Mouse (Mus musculus) neural tube, embryonic 15.5 days (tissue): Measurements from ENCODE around the gene Mettl11b. TPM values are rescaled to one million over a fixed set of nuclear protein-coding genes. Genes with fewer than 3 reads are reported as not detected.

ENCODE experiments used
- ATAC-seq: fragments of 200-750 bp; cut with Nextera tagmentation; 2 replicates; pipeline ENCODE4 v1.8.0; 2017; ENCODE audit warnings: mild to moderate bottlenecking, moderate TSS enrichment, moderate library complexity; ENCODE audit not compliant: low FRiP score
- H3K27ac ChIP-seq: fragments of 300-500 bp; sonication (generic); replicated peaks from 2 replicates; pipeline ENCODE4 v1.5.1; 2015; ENCODE audit warnings: mild to moderate bottlenecking, inconsistent platforms
- H3K27me3 ChIP-seq: fragments of 300-500 bp; sonication (generic); replicated peaks from 2 replicates; pipeline ENCODE4 v1.6.1; 2015; ENCODE audit warnings: inconsistent platforms
- H3K36me3 ChIP-seq: fragments of 300-500 bp; sonication (generic); 2 replicates; pipeline ENCODE4 v1.6.1; 2015; ENCODE audit warnings: inconsistent platforms
- H3K4me1 ChIP-seq: fragments of 300-500 bp; sonication (generic); 2 replicates; pipeline ENCODE4 v1.6.1; 2015; ENCODE audit warnings: inconsistent platforms
- H3K4me2 ChIP-seq: fragments of 300-500 bp; sonication (generic); 2 replicates; pipeline ENCODE4 v1.6.1; 2015; ENCODE audit warnings: inconsistent platforms, mild to moderate bottlenecking, moderate library complexity
- H3K4me3 ChIP-seq: fragments of 300-500 bp; sonication (generic); replicated peaks from 2 replicates; pipeline ENCODE4 v1.5.1; 2015; ENCODE audit warnings: mild to moderate bottlenecking, inconsistent platforms
- H3K9ac ChIP-seq: fragments of 300-500 bp; sonication (generic); replicated peaks from 2 replicates; pipeline ENCODE4 v1.6.1; 2015; ENCODE audit warnings: mild to moderate bottlenecking, inconsistent platforms
- H3K9me3 ChIP-seq: fragments of 300-500 bp; sonication (generic); replicated peaks from 2 replicates; pipeline ENCODE4 v1.6.1; 2016; ENCODE audit warnings: inconsistent platforms
- WGBS: fragments of 180-500 bp; shearing (Covaris S2); methylation state at CpG from one replicate; pipeline ENCODE4 v1.1.7; 2015; ENCODE audit warnings: mixed read lengths; 5-methylcytosine and 5-hydroxymethylcytosine counted together
- polyA plus RNA-seq: library from polyadenylated mRNA; unstranded; fragments of >200 nt; fragmentation: Nextera tagmentation; extraction: Ambion mirVana; gene quantifications from 2 replicates; pipeline ENCODE4 v1.2.1, GENCODE M21; 2015

Gene Mettl11b
- polyA plus RNA-seq, 1 experiment from 2014 or later: 0.12 TPM

GRCm38 (mm10) chr1:163682935-163683430 is 42.0 kb downstream of the Mettl11b start:
- Histone ChIP-seq H3K9me3 (no peaks in the 10 kb centered on the region), H3K27me3 (no peaks in the 10 kb centered on the region), H3K4me1 (no peaks in the 10 kb centered on the region), H3K9ac (no peak overlapping the region), H3K36me3 (no peaks in the 10 kb centered on the region), H3K4me2 (no peak overlapping the region), H3K4me3 (no peak overlapping the region), H3K27ac (no peak overlapping the region)
- WGBS: 53% methylated on average over 2 of the region's 2 CpGs
- ATAC-seq: no peak

- Histone ChIP-seq H3K27me3 (no peaks in the 10 kb centered on the region), H3K9ac (no peak overlapping the region), H3K4me2 (no peak overlapping the region), H3K27ac (no peak overlapping the region), H3K9me3 (no peaks in the 10 kb centered on the region), H3K4me1 (no peaks in the 10 kb centered on the region), H3K4me3 (no peak overlapping the region), H3K36me3 (no peaks in the 10 kb centered on the region)
- ATAC-seq: no peak
- WGBS: 45% methylated on average over 3 of the region's 3 CpGs
These were observed 42.9 kb downstream of the Mettl11b start for GRCm38 (mm10) chr1:163682127-163682526.

GRCm38 (mm10) chr1:163672866-163673265 is 52.2 kb downstream of the Mettl11b start:
- Histone ChIP-seq H3K4me3 (no peak overlapping the region), H3K9me3 (no peaks in the 10 kb centered on the region), H3K27ac (no peak overlapping the region), H3K4me2 (no peak overlapping the region), H3K4me1 (no peaks in the 10 kb centered on the region), H3K27me3 (no peaks in the 10 kb centered on the region), H3K36me3 (no peaks in the 10 kb centered on the region), H3K9ac (no peak overlapping the region)
- WGBS: 97% methylated on average over 3 of the region's 3 CpGs
- ATAC-seq: no peak

GRCm38 (mm10) chr1:163671326-163671725 is 53.7 kb downstream of the Mettl11b start:
- H3K27me3 ChIP-seq: no peaks in the 10 kb centered on the region
- H3K27ac ChIP-seq: no peak overlapping the region
- no peak overlapping the region for H3K9ac ChIP-seq
- H3K4me3 ChIP-seq: no peak overlapping the region
- no peak for ATAC-seq
- no peaks in the 10 kb centered on the region for H3K9me3 ChIP-seq
- 85% methylated on average over 4 of the region's 4 CpGs for WGBS
- no peaks in the 10 kb centered on the region for H3K4me1 ChIP-seq
- no peaks in the 10 kb centered on the region for H3K36me3 ChIP-seq
- H3K4me2 ChIP-seq: no peak overlapping the region

- Histone ChIP-seq H3K4me1 (no peaks in the 10 kb centered on the region), H3K4me2 (no peak overlapping the region), H3K9ac (no peak overlapping the region), H3K27ac (no peak overlapping the region), H3K4me3 (no peak overlapping the region), H3K36me3 (no peaks in the 10 kb centered on the region), H3K27me3 (no peaks in the 10 kb centered on the region), H3K9me3 (no peaks in the 10 kb centered on the region)
- 10% methylated on average over 4 of the region's 4 CpGs for WGBS
- ATAC-seq: no peak
These were observed 54.3 kb downstream of the Mettl11b start for GRCm38 (mm10) chr1:163670702-163671101.

GRCm38 (mm10) chr1:163669936-163670335 is 55.1 kb downstream of the Mettl11b start:
- Histone ChIP-seq H3K9ac (no peak overlapping the region), H3K9me3 (no peaks in the 10 kb centered on the region), H3K36me3 (no peaks in the 10 kb centered on the region), H3K4me2 (no peak overlapping the region), H3K4me3 (no peak overlapping the region), H3K4me1 (no peaks in the 10 kb centered on the region), H3K27ac (no peak overlapping the region), H3K27me3 (no peaks in the 10 kb centered on the region)
- ATAC-seq: no peak
- 73% methylated on average over 4 of the region's 4 CpGs for WGBS

GRCm38 (mm10) chr1:163662416-163662815 is 62.6 kb downstream of the Mettl11b start:
- 79% methylated on average over 1 of the region's 1 CpGs for WGBS
- Histone ChIP-seq H3K9me3 (no peaks in the 10 kb centered on the region), H3K27me3 (no peaks in the 10 kb centered on the region), H3K9ac (no peak overlapping the region), H3K27ac (no peak overlapping the region), H3K36me3 (no peaks in the 10 kb centered on the region), H3K4me2 (no peak overlapping the region), H3K4me1 (peaks cover 7% of the 10 kb centered on the region), H3K4me3 (no peak overlapping the region)
- ATAC-seq: no peak

GRCm38 (mm10) chr1:163658535-163658928 is 66.5 kb downstream of the Mettl11b start:
- H3K9me3 ChIP-seq: no peaks in the 10 kb centered on the region
- no peak overlapping the region for H3K27ac ChIP-seq
- no peak overlapping the region for H3K9ac ChIP-seq
- H3K4me1 ChIP-seq: peaks cover 7% of the 10 kb centered on the region
- H3K36me3 ChIP-seq: no peaks in the 10 kb centered on the region
- no peak; the same call in 1 of the 2 replicates for ATAC-seq
- no peak overlapping the region for H3K4me2 ChIP-seq
- H3K4me3 ChIP-seq: no peak overlapping the region
- H3K27me3 ChIP-seq: no peaks in the 10 kb centered on the region

GRCm38 (mm10) chr1:163657766-163658534 is 67.1 kb downstream of the Mettl11b start:
- no peaks in the 10 kb centered on the region for H3K9me3 ChIP-seq
- no peaks in the 10 kb centered on the region for H3K27me3 ChIP-seq
- no peaks in the 10 kb centered on the region for H3K36me3 ChIP-seq
- H3K27ac ChIP-seq: no peak overlapping the region
- 47% methylated on average over 7 of the region's 7 CpGs for WGBS
- ATAC-seq: peak; percentile 59; the same call in 1 of the 2 replicates
- no peak overlapping the region for H3K9ac ChIP-seq
- no peak overlapping the region for H3K4me2 ChIP-seq
- H3K4me1 ChIP-seq: peaks cover 7% of the 10 kb centered on the region
- no peak overlapping the region for H3K4me3 ChIP-seq

- Histone ChIP-seq H3K4me3 (no peak overlapping the region), H3K9me3 (no peaks in the 10 kb centered on the region), H3K36me3 (no peaks in the 10 kb centered on the region), H3K4me1 (peaks cover 7% of the 10 kb centered on the region), H3K9ac (no peak overlapping the region), H3K27ac (no peak overlapping the region), H3K4me2 (no peak overlapping the region), H3K27me3 (no peaks in the 10 kb centered on the region)
- ATAC-seq: no peak
- WGBS: 73% methylated on average over 2 of the region's 2 CpGs
These were observed 68.0 kb downstream of the Mettl11b start for GRCm38 (mm10) chr1:163657056-163657455.

GRCm38 (mm10) chr1:163656432-163656831 is 68.6 kb downstream of the Mettl11b start:
- 93% methylated on average over 5 of the region's 5 CpGs for WGBS

More at GRCm38 (mm10) chr1:163656432-163656831, 68.6 kb downstream of the Mettl11b start:
- H3K27me3 ChIP-seq: no peaks in the 10 kb centered on the region
- H3K9ac ChIP-seq: no peak overlapping the region
- H3K9me3 ChIP-seq: no peaks in the 10 kb centered on the region
- no peak overlapping the region for H3K4me3 ChIP-seq
- no peak for ATAC-seq
- H3K4me2 ChIP-seq: no peak overlapping the region
- H3K36me3 ChIP-seq: no peaks in the 10 kb centered on the region
- peaks cover 7% of the 10 kb centered on the region for H3K4me1 ChIP-seq
- H3K27ac ChIP-seq: no peak overlapping the region
